Mouse (Mus musculus): ENCODE measurements around the gene Rhox4g. TPM values are rescaled to one million over a fixed set of nuclear protein-coding genes. Genes with fewer than 3 reads are reported as not detected.
"Not testable (repeated sequence)": the region's sequence is repeated elsewhere in the genome, so short reads cannot be mapped to it uniquely, and the experiment has no call there.

The Rhox4g gene
- polyA plus RNA-seq (2012; rRNA removed) = not detected in 2 replicates

DNA sequence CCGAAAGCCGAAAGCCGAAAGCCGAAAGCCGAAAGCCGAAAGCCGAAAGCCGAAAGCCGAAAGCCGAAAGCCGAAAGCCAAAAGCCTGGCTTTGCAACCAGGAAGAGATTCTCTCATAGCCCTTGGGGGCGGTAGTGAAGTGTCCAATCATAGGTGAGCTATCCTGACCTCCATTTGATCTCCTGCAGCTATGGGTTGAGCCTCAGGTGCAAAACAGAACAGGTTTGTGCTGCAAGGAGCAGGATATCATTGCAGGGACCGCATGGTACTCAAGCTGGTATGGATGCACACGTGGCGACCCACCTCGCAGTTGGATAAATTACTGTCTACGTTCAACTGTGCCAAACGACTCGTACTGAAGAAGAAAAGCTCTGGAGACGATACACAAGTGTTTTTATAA is at the start of gene Rhox4g:
Gene Rhox4g, minus strand, starts transcription at position 101 of the 400 bp plus-strand sequence.
- not testable (repeated sequence) for DNase-seq (ENCODE audit: low read depth)

DNA sequence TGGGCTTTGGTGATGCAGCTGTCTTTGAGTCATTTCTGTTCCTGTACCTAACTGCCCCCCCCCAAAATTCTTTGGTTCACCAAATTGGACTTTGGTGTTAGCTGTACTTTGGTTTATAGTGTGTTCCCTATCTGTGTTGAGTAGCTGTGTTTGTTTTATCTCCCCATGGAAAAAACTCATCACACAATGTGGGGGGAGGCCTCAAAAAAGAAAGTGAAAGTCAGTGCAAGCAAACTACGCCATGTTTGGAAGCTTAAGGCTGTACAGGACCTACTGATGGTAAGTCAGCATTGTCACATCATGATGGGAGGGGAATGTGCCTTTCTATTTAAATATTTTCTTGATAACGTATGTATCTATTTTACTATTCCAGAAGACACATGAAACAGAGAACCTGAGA is 41.1 kb upstream of the Rhox4g start:
- TF ChIP-seq CTCF (IDR thresholded peaks at IDR 0.05; ENCODE audit: borderline replicate concordance, extremely low read depth, insufficient read depth, insufficient read length) = no peak
- no peak for TF ChIP-seq POLR2A (IDR thresholded peaks at IDR 0.05; ENCODE audit: borderline replicate concordance, extremely low read depth, insufficient read depth, insufficient read length, poor library complexity, severe bottlenecking)
- no peak for DNase-seq (ENCODE audit: low read depth)

DNA sequence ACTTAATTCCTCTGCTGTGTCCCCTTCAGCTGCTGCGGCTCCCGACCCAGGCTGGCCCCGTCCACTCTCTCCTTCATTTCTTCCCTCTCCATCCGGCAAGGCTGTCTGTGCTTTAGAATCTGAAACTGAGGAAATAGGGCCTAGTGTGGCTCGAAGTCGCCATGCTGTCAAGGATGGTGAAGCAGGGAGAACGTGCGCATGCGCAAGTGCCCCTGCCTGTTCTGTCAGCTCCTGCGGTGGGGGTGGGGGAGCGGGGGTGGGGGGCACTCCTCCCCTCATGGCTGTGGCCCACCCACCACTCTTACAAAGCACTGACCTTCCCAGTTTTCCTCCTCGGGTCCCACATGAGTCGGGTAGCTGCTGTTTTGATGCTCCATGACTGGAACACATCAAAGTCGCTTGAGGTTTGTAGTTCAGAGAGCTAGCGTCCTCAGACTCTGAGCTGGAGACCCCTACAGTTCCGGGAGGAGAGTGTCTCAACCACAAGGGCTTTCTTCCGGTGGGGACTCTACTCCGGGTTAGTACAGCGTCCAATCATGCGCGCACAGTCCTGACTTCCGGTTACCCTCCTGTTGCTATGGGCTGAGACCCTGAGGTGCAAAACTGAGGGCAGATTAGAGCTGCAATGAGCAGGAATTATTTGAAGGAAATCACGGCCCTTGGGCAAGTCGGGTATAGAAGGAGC is 32.0 kb upstream of the Rhox4g start:
- no peak for DNase-seq (ENCODE audit: low read depth)
- no peak for TF ChIP-seq CTCF (IDR thresholded peaks at IDR 0.05; ENCODE audit: borderline replicate concordance, extremely low read depth, insufficient read depth, insufficient read length)

DNA sequence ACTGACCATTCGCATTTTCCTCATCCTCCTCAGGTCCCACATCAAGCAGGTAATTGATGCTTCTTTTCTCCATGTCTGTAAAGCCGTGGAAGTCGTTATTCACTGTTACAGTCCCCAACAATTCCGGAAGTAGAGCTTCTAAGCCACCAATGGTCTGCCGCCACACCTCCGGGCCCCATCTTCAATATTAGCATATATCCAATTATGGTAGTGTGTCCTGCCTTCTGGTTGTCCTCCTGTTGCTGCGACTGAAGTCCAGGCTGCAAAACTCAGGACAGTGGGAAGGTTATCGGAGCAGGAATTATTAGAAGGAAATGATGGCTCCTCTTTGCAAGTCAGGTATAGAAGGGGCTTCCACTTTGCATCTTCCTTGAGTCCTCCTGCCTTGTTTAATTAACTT is 22.1 kb upstream of the Rhox4g start, which contains the start of gene Rhox2h:
Gene Rhox2h, minus strand, starts transcription at position 101 of the 400 bp plus-strand sequence.
- DNase-seq (ENCODE audit: low read depth) = not testable (repeated sequence)

DNA sequence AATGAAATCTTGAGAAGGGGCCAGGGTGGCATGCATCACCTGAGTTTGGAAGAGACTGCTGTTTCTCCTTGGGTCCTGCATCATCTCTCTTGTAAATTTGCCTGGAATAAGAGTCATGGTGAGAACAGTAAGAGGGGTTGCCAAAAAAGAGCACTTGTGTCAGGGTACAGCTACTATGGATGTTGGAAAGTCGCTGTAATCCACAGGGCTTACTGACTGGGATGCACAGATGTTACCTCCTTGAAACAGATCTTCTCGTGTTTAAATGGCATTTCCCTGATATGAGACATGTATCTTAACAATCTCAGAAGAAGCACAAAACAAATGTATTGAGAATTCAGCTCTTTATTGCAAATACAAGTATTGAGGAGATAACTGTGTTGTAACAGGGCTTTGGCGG is 17.5 kb upstream of the Rhox4g start, which contains the start of gene Rhox3h:
Gene Rhox3h, minus strand, starts transcription at position 101 of the 400 bp plus-strand sequence.
- not testable (repeated sequence) for DNase-seq (ENCODE audit: low read depth)

DNA sequence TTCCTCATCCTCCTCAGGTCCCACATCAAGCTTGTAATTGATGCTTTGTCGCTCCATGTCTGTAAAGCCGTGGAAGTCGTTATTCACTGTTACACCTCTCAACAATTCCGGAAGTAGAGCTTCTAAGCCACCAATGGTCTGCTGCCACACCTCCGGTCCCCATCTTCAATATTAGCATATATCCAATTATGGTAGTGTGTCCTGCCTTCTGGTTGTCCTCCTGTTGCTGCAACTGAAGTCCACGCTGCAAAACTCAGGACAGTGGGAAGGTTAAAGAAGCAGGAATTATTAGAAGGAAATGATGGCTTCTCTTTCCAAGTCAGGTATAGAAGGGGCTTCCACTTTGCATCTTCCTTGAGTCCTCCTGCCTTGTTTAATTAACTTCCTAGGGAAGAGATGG is 7.8 kb downstream of the Rhox4g start, which contains the start of gene Rhox2g:
Gene Rhox2g, minus strand, starts transcription at position 101 of the 400 bp plus-strand sequence.
- not testable (repeated sequence) for DNase-seq (ENCODE audit: low read depth)

DNA sequence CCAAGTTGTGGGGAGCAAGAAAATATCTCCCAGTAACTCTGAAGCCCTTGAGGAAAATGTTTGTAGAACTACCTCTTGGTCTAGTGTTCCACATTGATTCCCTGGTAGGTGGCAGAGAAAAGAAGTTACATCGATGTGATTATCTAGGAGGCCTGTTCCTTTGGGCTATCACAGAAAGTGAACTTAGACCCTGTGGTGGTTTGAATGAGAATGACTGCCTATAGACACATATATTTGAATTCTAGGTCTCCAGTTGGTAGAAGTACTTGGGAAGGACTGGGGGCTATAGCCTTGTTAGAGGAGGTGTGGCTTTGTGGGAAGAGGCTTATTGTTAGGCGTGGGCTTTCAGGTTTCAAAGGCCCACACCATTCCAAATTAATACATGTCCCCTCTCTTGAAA is 22.6 kb downstream of the Rhox4g start, which contains the start of gene Rhox3g:
Gene Rhox3g, minus strand, starts transcription at position 101 of the 400 bp plus-strand sequence.
- DNase-seq (ENCODE audit: low read depth) = not testable (repeated sequence)

DNA sequence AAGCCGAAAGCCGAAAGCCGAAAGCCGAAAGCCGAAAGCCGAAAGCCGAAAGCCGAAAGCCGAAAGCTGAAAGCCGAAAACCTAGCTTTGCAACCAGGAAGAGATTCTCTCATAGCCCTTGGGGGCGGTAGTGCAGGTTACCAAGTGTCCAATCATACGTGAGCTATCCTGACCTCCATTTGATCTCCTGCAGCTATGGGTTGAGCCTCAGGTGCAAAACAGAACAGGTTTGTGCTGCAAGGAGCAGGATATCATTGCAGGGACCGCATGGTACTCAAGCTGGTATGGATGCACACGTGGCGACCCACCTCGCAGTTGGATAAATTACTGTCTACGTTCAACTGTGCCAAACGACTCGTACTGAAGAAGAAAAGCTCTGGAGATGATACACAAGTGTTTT is 43.5 kb downstream of the Rhox4g start, which contains the start of gene Rhox4f:
Gene Rhox4f, minus strand, starts transcription at position 101 of the 400 bp plus-strand sequence.
- DNase-seq (ENCODE audit: low read depth) = not testable (repeated sequence)

Other genes with a start within 250 kb of the Rhox4g start
- gene Rhox2b, start 239.3 kb downstream of the Rhox4g start, polyA plus RNA-seq (2012; rRNA removed) = not detected in 2 replicates
- 0.14 TPM in 1 of 2 replicates, not detected in the other for gene Rhox4b, start 218.8 kb downstream of the Rhox4g start, polyA plus RNA-seq (2012; rRNA removed)
- gene Rhox2c, start 197.6 kb downstream of the Rhox4g start, polyA plus RNA-seq (2012; rRNA removed) = not detected in 2 replicates
- not detected in 2 replicates for gene Rhox3c, start 192.7 kb downstream of the Rhox4g start, polyA plus RNA-seq (2012; rRNA removed)
- gene Rhox4c, start 171.0 kb downstream of the Rhox4g start, polyA plus RNA-seq (2012; rRNA removed) = not detected in 2 replicates
- not detected in 2 replicates for gene Rhox2d, start 157.9 kb downstream of the Rhox4g start, polyA plus RNA-seq (2012; rRNA removed)
- gene Rhox4d, start 137.0 kb downstream of the Rhox4g start, polyA plus RNA-seq (2012; rRNA removed) = not detected in 2 replicates
- not detected in 2 replicates for gene Rhox2e, start 120.9 kb downstream of the Rhox4g start, polyA plus RNA-seq (2012; rRNA removed)
- not detected in 2 replicates for gene Rhox3e, start 109.3 kb downstream of the Rhox4g start, polyA plus RNA-seq (2012; rRNA removed)
- not detected in 2 replicates for gene Rhox4e, start 93.9 kb downstream of the Rhox4g start, polyA plus RNA-seq (2012; rRNA removed)
- not detected in 2 replicates for gene Rhox2f, start 79.9 kb downstream of the Rhox4g start, polyA plus RNA-seq (2012; rRNA removed)
- not detected in 2 replicates for gene Rhox3f, start 70.3 kb downstream of the Rhox4g start, polyA plus RNA-seq (2012; rRNA removed)
- gene Rhox4f, start 43.6 kb downstream of the Rhox4g start, polyA plus RNA-seq (2012; rRNA removed) = not detected in 2 replicates
- gene Rhox3g, start 22.7 kb downstream of the Rhox4g start, polyA plus RNA-seq (2012; rRNA removed) = not detected in 2 replicates
- not detected in 2 replicates for gene Rhox2g, start 7.9 kb downstream of the Rhox4g start, polyA plus RNA-seq (2012; rRNA removed)
- gene Rhox3h, start 17.4 kb upstream of the Rhox4g start, polyA plus RNA-seq (2012; rRNA removed) = not detected in 2 replicates
- gene Rhox2h, start 21.9 kb upstream of the Rhox4g start, polyA plus RNA-seq (2012; rRNA removed) = not detected in 2 replicates
- not detected in 2 replicates for gene Rhox5, start 153.5 kb upstream of the Rhox4g start, polyA plus RNA-seq (2012; rRNA removed)
- 0.06 and 0.14 TPM in 2 replicates for gene Rhox6, start 175.6 kb upstream of the Rhox4g start, polyA plus RNA-seq (2012; rRNA removed)
- not detected in 2 replicates for gene Rhox7a, start 180.4 kb upstream of the Rhox4g start, polyA plus RNA-seq (2012; rRNA removed)
- gene Rhox8, start 227.6 kb upstream of the Rhox4g start, polyA plus RNA-seq (2012; rRNA removed) = not detected in 2 replicates
- gene Rhox7b, start 245.9 kb upstream of the Rhox4g start, polyA plus RNA-seq (2012; rRNA removed) = not detected in 2 replicates

All from brain, embryonic 14.5 days (tissue).